Mouse (Mus musculus): Measurements from ENCODE around the gene Dcun1d2.

Gene Dcun1d2

GRCm38 (mm10) chr8:13254019-13254418, 33.9 kb downstream of the Dcun1d2 start, which contains the start of gene Adprhl1:
TSS of gene Adprhl1 (minus strand) at chr8:13254162.
- DNase-seq (ENCODE audit: extremely low read depth, low read depth), result peak; percentile 22

- no peak for DNase-seq (ENCODE audit: extremely low read depth, low read depth)
These were observed 34.5 kb downstream of the Dcun1d2 start for GRCm38 (mm10) chr8:13253413-13253812.

- DNase-seq (ENCODE audit: extremely low read depth, low read depth), result no peak
These were observed 35.1 kb downstream of the Dcun1d2 start for GRCm38 (mm10) chr8:13252837-13253236.

- DNase-seq (ENCODE audit: extremely low read depth, low read depth), result no peak
These were observed 43.5 kb downstream of the Dcun1d2 start for GRCm38 (mm10) chr8:13244343-13244880.

GRCm38 (mm10) chr8:13242985-13243870, 44.7 kb downstream of the Dcun1d2 start:
- DNase-seq (ENCODE audit: extremely low read depth, low read depth), result no peak

- DNase-seq (ENCODE audit: extremely low read depth, low read depth), result no peak
These were observed 47.2 kb downstream of the Dcun1d2 start for GRCm38 (mm10) chr8:13240691-13241090.

- no peak for DNase-seq (ENCODE audit: extremely low read depth, low read depth)
These were observed 47.9 kb downstream of the Dcun1d2 start for GRCm38 (mm10) chr8:13240055-13240454.

GRCm38 (mm10) chr8:13234803-13235202, 53.1 kb downstream of the Dcun1d2 start:
- no peak for DNase-seq (ENCODE audit: extremely low read depth, low read depth)

GRCm38 (mm10) chr8:13230471-13230870, 57.5 kb downstream of the Dcun1d2 start:
- DNase-seq (ENCODE audit: extremely low read depth, low read depth), result no peak

- DNase-seq (ENCODE audit: extremely low read depth, low read depth), result no peak
These were observed 58.1 kb downstream of the Dcun1d2 start for GRCm38 (mm10) chr8:13229802-13230201.

GRCm38 (mm10) chr8:13228923-13229610, 58.9 kb downstream of the Dcun1d2 start:
- no peak for DNase-seq (ENCODE audit: extremely low read depth, low read depth)

- DNase-seq (ENCODE audit: extremely low read depth, low read depth), result no peak
These were observed 60.7 kb downstream of the Dcun1d2 start for GRCm38 (mm10) chr8:13227184-13227583.

- no peak for DNase-seq (ENCODE audit: extremely low read depth, low read depth)
These were observed 61.6 kb downstream of the Dcun1d2 start for GRCm38 (mm10) chr8:13226288-13226687.

GRCm38 (mm10) chr8:13224426-13224825, 63.5 kb downstream of the Dcun1d2 start:
- DNase-seq (ENCODE audit: extremely low read depth, low read depth), result no peak

GRCm38 (mm10) chr8:13218441-13218840, 69.5 kb downstream of the Dcun1d2 start:
- no peak for DNase-seq (ENCODE audit: extremely low read depth, low read depth)

GRCm38 (mm10) chr8:13217986-13218385, 69.9 kb downstream of the Dcun1d2 start:
- DNase-seq (ENCODE audit: extremely low read depth, low read depth), result no peak

GRCm38 (mm10) chr8:13217093-13217492, 70.8 kb downstream of the Dcun1d2 start:
- DNase-seq (ENCODE audit: extremely low read depth, low read depth), result no peak

GRCm38 (mm10) chr8:13216386-13216785, 71.5 kb downstream of the Dcun1d2 start:
- DNase-seq (ENCODE audit: extremely low read depth, low read depth), result no peak

- DNase-seq (ENCODE audit: extremely low read depth, low read depth), result no peak
These were observed 74.3 kb downstream of the Dcun1d2 start for GRCm38 (mm10) chr8:13213479-13214268.

GRCm38 (mm10) chr8:13209770-13210169, 78.2 kb downstream of the Dcun1d2 start:
- no peak for DNase-seq (ENCODE audit: extremely low read depth, low read depth)

GRCm38 (mm10) chr8:13208627-13209355, 79.1 kb downstream of the Dcun1d2 start:
- DNase-seq (ENCODE audit: extremely low read depth, low read depth), result peak; percentile 76

Measured in MEL-GATA-1-ER (cell line).